Mouse (Mus musculus): ENCODE data around the gene Cenpe.
"Not testable (repeated sequence)": the region's sequence is repeated elsewhere in the genome, so short reads cannot be mapped to it uniquely, and the experiment has no call there.

GRCm38 (mm10) chr3:135198051-135198450 is 14.3 kb upstream of the Cenpe start:
- not testable (repeated sequence) for TF ChIP-seq EP300 (IDR thresholded peaks at IDR 0.05; ENCODE audit: low read depth in 1 of 2, low read length in 2 of 2); MXI1 (IDR thresholded peaks at IDR 0.05; ENCODE audit: low read depth, low read length); ZKSCAN1 (IDR thresholded peaks at IDR 0.05; ENCODE audit: low read depth, low read length); MEF2A (IDR thresholded peaks at IDR 0.05; ENCODE audit: extremely low read depth, insufficient replicate concordance, low read depth, low read length, poor library complexity, severe bottlenecking); KAT2A (conservative IDR thresholded peaks at IDR 0.05; ENCODE audit: low read depth, low read length); POLR2A (IDR thresholded peaks at IDR 0.05; ENCODE audit: control insufficient read depth in 1 of 2, insufficient read depth in 1 of 2, low read depth in 1 of 2, low read length in 2 of 2, poor library complexity in 1 of 2); SMC3 (IDR thresholded peaks at IDR 0.05; ENCODE audit: low read depth, low read length)
